Mouse (Mus musculus): ENCODE measurements around the gene Sesn2. TPM values are rescaled to one million over a fixed set of nuclear protein-coding genes. Genes with fewer than 3 reads are reported as not detected.

Sesn2 gene
- polyA plus RNA-seq, 1 experiment = 41.6 TPM

DNA sequence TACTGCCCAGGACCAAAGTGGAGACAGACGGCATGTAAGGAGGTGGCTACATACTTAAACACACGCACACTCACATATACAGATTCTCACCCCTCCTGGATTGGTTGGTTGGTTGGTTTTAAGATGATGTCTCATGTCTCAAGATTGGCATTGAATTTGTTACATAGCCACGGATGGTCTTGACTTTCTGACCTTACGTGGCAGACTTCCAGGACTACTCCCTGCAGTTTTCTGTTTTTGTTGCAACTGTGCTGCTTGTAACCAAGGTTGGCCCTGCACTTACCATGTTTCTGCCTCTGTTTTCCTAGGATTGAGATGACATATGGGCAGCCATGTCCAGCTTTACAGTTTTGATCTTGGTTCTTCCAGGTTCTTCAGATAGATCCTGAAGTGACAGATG lies 31.1 kb upstream of the Sesn2 start:
- no peaks in the 10 kb centered on the region for H3K4me1 ChIP-seq (ENCODE audit: control insufficient read depth, insufficient read depth, low read length)
- H3K9ac ChIP-seq (ENCODE audit: low read depth, poor library complexity, severe bottlenecking) = no peak overlapping the region
- no peak overlapping the region for H3K27ac ChIP-seq (ENCODE audit: insufficient read depth, low read length)
- H3K36me3 ChIP-seq (ENCODE audit: control insufficient read depth, insufficient read depth, low read length, poor library complexity, severe bottlenecking) = peaks cover 68% of the 10 kb centered on the region
- no peaks in the 10 kb centered on the region for H3K27me3 ChIP-seq (ENCODE audit: control insufficient read depth, insufficient read depth, low read length, poor library complexity, severe bottlenecking)
- H3K4me3 ChIP-seq (ENCODE audit: low read depth, low read length) = no peak overlapping the region
- H3K9me3 ChIP-seq (replicated peaks; ENCODE audit: control insufficient read depth, insufficient read depth, low read length, poor library complexity, severe bottlenecking) = no peaks in the 10 kb centered on the region
- TF ChIP-seq CTCF (IDR thresholded peaks at IDR 0.05; ENCODE audit: low read depth, low read length) (no peak), POLR2A (IDR thresholded peaks at IDR 0.05; ENCODE audit: insufficient read depth, low read length) (no peak), EP300 (IDR thresholded peaks at IDR 0.05; ENCODE audit: insufficient read depth, low read depth, low read length) (no peak)

DNA sequence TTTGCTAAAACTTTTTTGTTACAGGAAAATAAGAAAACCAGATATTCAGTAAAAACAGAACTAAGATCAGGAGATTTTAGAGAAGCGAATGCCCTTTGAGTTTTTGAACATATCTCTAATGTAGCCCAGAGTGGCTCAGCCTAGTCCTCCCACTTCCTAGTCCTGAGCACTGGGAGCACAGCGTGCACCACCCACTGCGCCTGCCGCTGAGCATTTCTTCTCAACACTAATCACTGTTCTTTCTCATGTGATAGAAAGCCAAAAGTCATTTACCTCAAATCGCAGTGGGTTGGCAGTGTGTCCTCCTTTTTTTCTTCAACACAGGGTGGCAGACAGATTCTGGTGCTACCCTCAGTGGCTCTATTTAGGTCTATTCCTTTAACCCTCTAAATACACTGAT lies 29.2 kb upstream of the Sesn2 start:
- no peaks in the 10 kb centered on the region for H3K27me3 ChIP-seq (ENCODE audit: control insufficient read depth, insufficient read depth, low read length, poor library complexity, severe bottlenecking)
- no peak for TF ChIP-seq CTCF (IDR thresholded peaks at IDR 0.05; ENCODE audit: low read depth, low read length)
- no peak for TF ChIP-seq EP300 (IDR thresholded peaks at IDR 0.05; ENCODE audit: insufficient read depth, low read depth, low read length)
- no peak for TF ChIP-seq POLR2A (IDR thresholded peaks at IDR 0.05; ENCODE audit: insufficient read depth, low read length)
- no peaks in the 10 kb centered on the region for H3K9me3 ChIP-seq (replicated peaks; ENCODE audit: control insufficient read depth, insufficient read depth, low read length, poor library complexity, severe bottlenecking)
- H3K4me3 ChIP-seq (ENCODE audit: low read depth, low read length) = no peak overlapping the region
- peaks cover 55% of the 10 kb centered on the region for H3K36me3 ChIP-seq (ENCODE audit: control insufficient read depth, insufficient read depth, low read length, poor library complexity, severe bottlenecking)
- H3K9ac ChIP-seq (ENCODE audit: low read depth, poor library complexity, severe bottlenecking) = no peak overlapping the region
- H3K27ac ChIP-seq (ENCODE audit: insufficient read depth, low read length) = no peak overlapping the region
- no peaks in the 10 kb centered on the region for H3K4me1 ChIP-seq (ENCODE audit: control insufficient read depth, insufficient read depth, low read length)

DNA sequence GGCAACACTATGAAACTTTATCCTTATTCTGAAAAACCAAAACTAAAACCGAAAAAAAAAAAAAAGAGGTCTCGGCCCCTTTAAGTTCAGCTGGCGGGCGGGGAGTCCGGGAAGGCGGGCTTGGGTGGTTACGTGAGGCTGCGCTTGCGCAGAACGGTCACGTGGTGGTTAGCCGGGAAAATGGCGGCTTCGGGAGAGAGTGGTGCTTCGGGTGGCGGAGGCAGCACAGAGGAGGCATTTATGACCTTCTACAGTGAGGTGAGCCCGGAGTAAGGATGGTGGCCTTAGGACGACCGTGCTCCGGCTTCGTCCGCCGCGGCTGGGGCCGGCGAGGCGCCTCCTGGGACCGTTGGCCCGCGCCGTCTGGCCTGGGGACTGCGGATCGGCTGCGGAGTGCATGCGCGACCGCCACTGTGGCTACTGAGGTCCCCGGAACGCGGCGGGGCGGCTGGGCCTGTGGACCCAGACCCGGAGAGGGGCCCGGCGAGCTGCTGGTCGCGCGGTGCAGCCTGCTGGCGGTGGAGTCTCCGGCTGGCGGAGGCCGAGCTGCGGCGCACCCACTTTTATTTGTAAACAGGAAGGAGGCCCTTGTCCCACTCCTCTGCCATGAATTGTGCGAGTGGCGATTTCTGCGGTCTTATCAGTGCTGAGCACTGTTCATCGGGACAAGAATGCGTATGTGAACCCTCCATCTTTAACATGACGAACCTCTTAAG lies 25.3 kb upstream of the Sesn2 start, which contains the start of gene Dnajc8:
Gene Dnajc8, plus strand, starts transcription at position 145 of the 716 bp plus-strand sequence.
- Histone ChIP-seq H3K27ac (ENCODE audit: insufficient read depth, low read length) (peak within 1 kb of the TSS; percentile 45; the same call in 1 of the 2 replicates), H3K9me3 (replicated peaks; ENCODE audit: control insufficient read depth, insufficient read depth, low read length, poor library complexity, severe bottlenecking) (no peaks in the 10 kb centered on the region), H3K36me3 (ENCODE audit: control insufficient read depth, insufficient read depth, low read length, poor library complexity, severe bottlenecking) (peaks cover 27% of the 10 kb centered on the region), H3K9ac (ENCODE audit: low read depth, poor library complexity, severe bottlenecking) (peak within 1 kb of the TSS; percentile 97), H3K4me3 (ENCODE audit: low read depth, low read length) (peak within 1 kb of the TSS; percentile 98), H3K4me1 (ENCODE audit: control insufficient read depth, insufficient read depth, low read length) (no peaks in the 10 kb centered on the region), H3K27me3 (ENCODE audit: control insufficient read depth, insufficient read depth, low read length, poor library complexity, severe bottlenecking) (no peaks in the 10 kb centered on the region)
- TF ChIP-seq POLR2A (IDR thresholded peaks at IDR 0.05; ENCODE audit: insufficient read depth, low read length) (peak; percentile 65), CTCF (IDR thresholded peaks at IDR 0.05; ENCODE audit: low read depth, low read length) (no peak), EP300 (IDR thresholded peaks at IDR 0.05; ENCODE audit: insufficient read depth, low read depth, low read length) (0 out of 2 replicates have a peak, but pooled peaks have one; percentile 7)

DNA sequence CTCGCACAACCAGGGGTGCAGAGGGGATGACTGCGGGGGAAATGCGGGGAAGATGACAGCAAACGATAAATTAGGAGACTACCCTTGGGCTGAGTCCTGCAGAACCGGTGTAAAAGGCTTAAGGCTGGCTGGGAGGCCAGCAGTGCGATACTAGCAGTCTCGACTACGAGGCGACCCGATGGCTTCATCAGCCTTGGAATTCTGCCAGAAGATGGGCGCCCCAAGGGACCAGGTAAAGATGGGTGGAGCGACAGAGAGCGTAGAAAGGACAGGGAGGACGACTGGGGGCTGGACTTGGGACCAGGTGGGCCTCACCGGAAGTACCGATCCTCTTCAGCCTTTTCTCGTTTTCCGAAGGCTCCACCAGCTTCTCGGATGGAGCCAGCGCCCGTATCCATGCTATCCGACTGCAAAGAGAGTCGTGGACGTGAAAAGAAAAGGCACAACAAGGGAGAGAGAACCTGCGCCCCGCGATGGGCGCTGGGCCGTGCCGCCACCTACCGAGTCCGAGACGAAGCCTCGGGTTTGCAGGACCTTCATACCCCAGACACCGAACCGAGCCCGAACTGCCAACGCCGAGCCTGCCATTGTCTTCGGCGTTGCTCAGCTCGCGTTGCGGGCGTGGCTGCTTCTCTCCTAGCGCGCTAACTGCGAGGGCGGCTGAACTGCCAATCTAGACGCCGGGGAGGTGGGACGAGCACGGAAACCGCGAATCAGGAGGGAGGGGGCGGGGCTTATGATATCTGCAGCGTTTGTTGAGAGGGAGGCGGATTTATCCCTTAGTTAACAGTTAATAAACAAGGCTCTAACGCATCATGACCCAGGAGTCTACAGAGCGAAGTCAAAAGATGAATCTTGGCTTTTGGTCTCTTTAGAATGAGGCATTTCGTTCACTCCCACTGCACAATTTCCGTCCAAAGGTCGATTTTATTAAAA lies 22.9 kb upstream of the Sesn2 start, which contains the start of gene Atpif1:
Gene Atpif1, minus strand, starts transcription at position 679 of the 936 bp plus-strand sequence.
- TF ChIP-seq EP300 (IDR thresholded peaks at IDR 0.05; ENCODE audit: insufficient read depth, low read depth, low read length) = no peak
- no peak for TF ChIP-seq CTCF (IDR thresholded peaks at IDR 0.05; ENCODE audit: low read depth, low read length)
- peak; percentile 44 for TF ChIP-seq POLR2A (IDR thresholded peaks at IDR 0.05; ENCODE audit: insufficient read depth, low read length)
- Histone ChIP-seq H3K27ac (ENCODE audit: insufficient read depth, low read length) (peak within 1 kb of the TSS; percentile 82), H3K9me3 (replicated peaks; ENCODE audit: control insufficient read depth, insufficient read depth, low read length, poor library complexity, severe bottlenecking) (no peaks in the 10 kb centered on the region), H3K36me3 (ENCODE audit: control insufficient read depth, insufficient read depth, low read length, poor library complexity, severe bottlenecking) (peaks cover 16% of the 10 kb centered on the region), H3K4me1 (ENCODE audit: control insufficient read depth, insufficient read depth, low read length) (no peaks in the 10 kb centered on the region), H3K9ac (ENCODE audit: low read depth, poor library complexity, severe bottlenecking) (peak within 1 kb of the TSS; percentile 83), H3K27me3 (ENCODE audit: control insufficient read depth, insufficient read depth, low read length, poor library complexity, severe bottlenecking) (no peaks in the 10 kb centered on the region), H3K4me3 (ENCODE audit: low read depth, low read length) (peak within 1 kb of the TSS; percentile 83)

DNA sequence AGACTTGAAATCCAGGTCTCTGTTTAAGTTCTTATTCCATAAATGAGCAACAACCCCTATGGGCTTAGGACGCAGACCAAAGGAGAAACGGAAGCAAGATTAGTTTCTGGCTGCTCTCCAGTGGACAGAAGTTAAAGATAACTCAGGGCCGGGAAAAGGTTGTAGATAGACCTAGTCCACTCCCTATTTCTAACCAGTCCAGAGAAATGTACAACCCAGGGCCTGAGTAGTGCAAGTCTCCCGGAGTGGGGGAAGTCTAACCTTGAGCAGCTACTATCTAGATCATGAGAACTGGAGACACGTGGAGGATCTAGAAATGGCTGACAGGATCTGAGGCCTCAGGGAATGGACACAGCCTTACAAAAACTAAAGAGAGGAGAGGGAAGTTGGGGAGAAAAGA lies 22.2 kb upstream of the Sesn2 start:
- peaks cover 10% of the 10 kb centered on the region for H3K36me3 ChIP-seq (ENCODE audit: control insufficient read depth, insufficient read depth, low read length, poor library complexity, severe bottlenecking)
- H3K4me3 ChIP-seq (ENCODE audit: low read depth, low read length) = peak overlapping the region; percentile 83
- no peaks in the 10 kb centered on the region for H3K27me3 ChIP-seq (ENCODE audit: control insufficient read depth, insufficient read depth, low read length, poor library complexity, severe bottlenecking)

More for the DNA sequence above, 22.2 kb upstream of the Sesn2 start:
- H3K9me3 ChIP-seq (replicated peaks; ENCODE audit: control insufficient read depth, insufficient read depth, low read length, poor library complexity, severe bottlenecking) = no peaks in the 10 kb centered on the region
- no peak for TF ChIP-seq EP300 (IDR thresholded peaks at IDR 0.05; ENCODE audit: insufficient read depth, low read depth, low read length)
- no peak for TF ChIP-seq CTCF (IDR thresholded peaks at IDR 0.05; ENCODE audit: low read depth, low read length)
- no peak for TF ChIP-seq POLR2A (IDR thresholded peaks at IDR 0.05; ENCODE audit: insufficient read depth, low read length)
- H3K4me1 ChIP-seq (ENCODE audit: control insufficient read depth, insufficient read depth, low read length) = no peaks in the 10 kb centered on the region
- peak overlapping the region; percentile 83 for H3K9ac ChIP-seq (ENCODE audit: low read depth, poor library complexity, severe bottlenecking)
- H3K27ac ChIP-seq (ENCODE audit: insufficient read depth, low read length) = peak overlapping the region; percentile 82
